Mouse (Mus musculus) CH12.LX (cell line): Measurements from ENCODE around the gene Mettl26. TPM values are rescaled to one million over a fixed set of nuclear protein-coding genes. Genes with fewer than 3 reads are reported as not detected.

ENCODE experiments used
- DNase-seq: peaks from one replicate; pipeline ENCODE4 v3.0.0-alpha.2; 2013; ENCODE audit errors: extremely low read depth
- H3K27ac ChIP-seq: 2 replicates; pipeline ENCODE4 v1.5.1; 2012; ENCODE audit warnings: low read depth, mild to moderate bottlenecking, control low read depth, moderate library complexity; ENCODE audit not compliant: insufficient read depth
- H3K27me3 ChIP-seq: replicated peaks from 2 replicates; pipeline ENCODE3; 2012; ENCODE audit warnings: inconsistent platforms
- H3K36me3 ChIP-seq, 2 experiments: replicated peaks in 1 of 2; 2 replicates each; pipeline versions ENCODE3 to v1.6.1; 2012; ENCODE audit warnings: inconsistent platforms in 1 of 2, low read length in 1 of 2, mild to moderate bottlenecking in 1 of 2, mixed read lengths in 1 of 2, moderate library complexity in 1 of 2; ENCODE audit not compliant: control insufficient read depth in 1 of 2, insufficient read depth in 1 of 2
- H3K4me1 ChIP-seq, 2 experiments: 2 replicates each; pipeline ENCODE4 v1.6.1; 2012; ENCODE audit warnings: inconsistent platforms in 1 of 2, moderate library complexity in 1 of 2; ENCODE audit not compliant: insufficient read depth in 2 of 2, control insufficient read depth in 1 of 2
- H3K4me2 ChIP-seq: 2 replicates; pipeline ENCODE4 v1.6.1; 2012; ENCODE audit warnings: low read depth, mild to moderate bottlenecking, control low read depth; ENCODE audit not compliant: poor library complexity, insufficient read depth, severe bottlenecking
- H3K4me3 ChIP-seq, 3 experiments: fragments of 150-350 bp in 1 of 3; sonication (generic) in 1 of 3; replicated peaks in 1 of 3; 2 replicates each; pipeline versions ENCODE3 to v1.5.1; 2011 to 2012; ENCODE audit warnings: low read depth in 2 of 3, low read length in 2 of 3, mild to moderate bottlenecking in 2 of 3, moderate library complexity in 2 of 3, control low read depth in 1 of 3, improper control_type of control experiment in 1 of 3, inconsistent platforms in 1 of 3, mixed read lengths in 1 of 3; ENCODE audit not compliant: poor library complexity in 1 of 3
- H3K79me2 ChIP-seq: replicated peaks from 2 replicates; pipeline ENCODE4 v1.6.1; 2012; ENCODE audit warnings: mild to moderate bottlenecking, moderate library complexity; ENCODE audit not compliant: control insufficient read depth, poor library complexity, insufficient read depth, severe bottlenecking; ENCODE audit errors: extremely low read depth
- H3K9ac ChIP-seq: 2 replicates; pipeline ENCODE4 v1.6.1; 2012; ENCODE audit warnings: low read depth, mild to moderate bottlenecking, control low read depth, moderate library complexity; ENCODE audit not compliant: insufficient read depth
- H3K9me3 ChIP-seq: replicated peaks from 2 replicates; pipeline ENCODE3; 2012; ENCODE audit warnings: low read length, inconsistent platforms, mixed read lengths
- CTCF ChIP-seq, 2 experiments: IDR thresholded peaks in 1 of 2; conservative IDR thresholded peaks in 1 of 2; 2 replicates each; pipeline ENCODE4 v1.5.1; 2011 to 2012; ENCODE audit warnings: low read depth in 2 of 2, low read length in 2 of 2, improper control_type of control experiment in 1 of 2, inconsistent platforms in 1 of 2, mild to moderate bottlenecking in 1 of 2, moderate library complexity in 1 of 2
- ELF1 ChIP-seq: IDR thresholded peaks from 2 replicates; pipeline ENCODE4 v1.6.1; 2014; ENCODE audit warnings: low read depth, mild to moderate bottlenecking, inconsistent platforms, low read length, improper control_type of control experiment
- GABPA ChIP-seq: IDR thresholded peaks from 2 replicates; pipeline ENCODE4 v1.6.1; 2012; ENCODE audit warnings: low read depth, low read length, improper control_type of control experiment, inconsistent platforms; ENCODE audit not compliant: insufficient replicate concordance
- IRF4 ChIP-seq: IDR thresholded peaks from 2 replicates; pipeline ENCODE4 v1.6.1; 2014; ENCODE audit warnings: low read depth, mild to moderate bottlenecking, inconsistent platforms, low read length, improper control_type of control experiment
- JUN ChIP-seq: IDR thresholded peaks from 2 replicates; pipeline ENCODE4 v1.6.1; 2011; ENCODE audit warnings: low read depth, mild to moderate bottlenecking, low read length, improper control_type of control experiment, moderate library complexity; ENCODE audit not compliant: insufficient read depth
- KAT2A ChIP-seq: IDR thresholded peaks from 2 replicates; pipeline ENCODE4 v1.6.1; 2012; ENCODE audit warnings: low read length, improper control_type of control experiment, inconsistent platforms; ENCODE audit not compliant: insufficient replicate concordance
- MAZ ChIP-seq: IDR thresholded peaks from 2 replicates; pipeline ENCODE4 v1.6.1; 2012; ENCODE audit warnings: low read depth, mild to moderate bottlenecking, inconsistent platforms, low read length, improper control_type of control experiment, moderate library complexity
- MXI1 ChIP-seq: IDR thresholded peaks from 2 replicates; pipeline ENCODE4 v1.6.1; 2011; ENCODE audit warnings: mild to moderate bottlenecking, low read depth, low read length, improper control_type of control experiment
- NRF1 ChIP-seq: IDR thresholded peaks from 2 replicates; pipeline ENCODE4 v1.6.1; 2014; ENCODE audit warnings: low read depth, mild to moderate bottlenecking, inconsistent platforms, low read length, improper control_type of control experiment, moderate library complexity
- POLR2A ChIP-seq: IDR thresholded peaks from 2 replicates; pipeline ENCODE4 v1.6.1; 2011; ENCODE audit warnings: low read depth, mild to moderate bottlenecking, improper control_type of control experiment, low read length
- POLR2AphosphoS2 ChIP-seq: IDR thresholded peaks from 2 replicates; pipeline ENCODE4 v1.6.1; 2011; ENCODE audit warnings: low read depth, low read length, improper control_type of control experiment
- SIN3A ChIP-seq: IDR thresholded peaks from 2 replicates; pipeline ENCODE4 v1.6.1; 2012; ENCODE audit warnings: low read length, improper control_type of control experiment, inconsistent platforms
- TCF12 ChIP-seq: IDR thresholded peaks from 2 replicates; pipeline ENCODE4 v1.6.1; 2014; ENCODE audit warnings: low read depth, mild to moderate bottlenecking, inconsistent platforms, low read length, improper control_type of control experiment
- UBTF ChIP-seq: IDR thresholded peaks from 2 replicates; pipeline ENCODE4 v1.6.1; 2012; ENCODE audit warnings: low read depth, mild to moderate bottlenecking, inconsistent platforms, low read length, improper control_type of control experiment, moderate library complexity
- ZMIZ1 ChIP-seq: IDR thresholded peaks from 2 replicates; pipeline ENCODE4 v1.6.1; 2012; ENCODE audit warnings: low read depth, mild to moderate bottlenecking, inconsistent platforms, low read length, improper control_type of control experiment
- ZNF384 ChIP-seq: IDR thresholded peaks from 2 replicates; pipeline ENCODE4 v1.6.1; 2012; ENCODE audit warnings: low read depth, low read length, improper control_type of control experiment, inconsistent platforms
- dilution Hi-C: fragments of 300-500 bp; cut with MboI; formaldehyde crosslinking; loops from 2 replicates; pipeline ENCODE4 v1.14.3; 2020; ENCODE audit warnings: low sequenced_read_pairs; ENCODE audit not compliant: extremely low pct_unique_long_range_greater_than_20kb, extremely low pct_ligation_motif_present
- in situ Hi-C: fragments of 300-500 bp; cut with MboI; formaldehyde crosslinking; loops from 3 replicates; pipeline ENCODE4 v1.14.3; 2019; ENCODE audit warnings: low sequenced_read_pairs, low pct_ligation_motif_present, low pct_unique_long_range_greater_than_20kb, mixed read lengths
- polyA plus RNA-seq: library from polyadenylated mRNA; unstranded; fragments of >175 nt; gene quantifications from 2 replicates; pipeline ENCODE4 v1.2.1, GENCODE M21; 2012; ENCODE audit warnings: low read depth; ENCODE audit not compliant: insufficient read length
- total RNA-seq, 2 experiments: library from RNA; depleted of rRNA; stranded (reverse); fragments of 300-350 nt in 1 of 2; fragments of >200 nt in 1 of 2; gene quantifications; 2 replicates each; pipeline ENCODE4 v1.2.3; 2012 to 2014

The Mettl26 gene
- total and polyA plus RNA-seq, 3 experiments = 29.8 to 52.5 (median 33.0) TPM

- H3K27me3 ChIP-seq = no peaks in the 10 kb centered on the region
- H3K4me2 ChIP-seq = no peak overlapping the region
- H3K4me3 ChIP-seq = no peak overlapping the region
- TF ChIP-seq KAT2A (no peak), CTCF (conservative IDR thresholded peaks at IDR 0.05 in 1 of 2, IDR thresholded peaks at IDR 0.05 in 1 of 2; ENCODE audit: low read depth in 2 of 2, low read length in 2 of 2) (0 out of 4 replicates have a peak, but pooled peaks of 1 of the 2 experiments have one; percentile 13), NRF1 (no peak), TCF12 (no peak), JUN (no peak), ELF1 (no peak), ZNF384 (no peak)
- H3K9me3 ChIP-seq = peaks cover 5% of the 10 kb centered on the region
- dilution Hi-C loops (no loop called here), in situ Hi-C loops (no loop called here)
- no peak for DNase-seq
- H3K36me3 ChIP-seq = peaks cover 4 to 42% of the 10 kb centered on the region in 2 experiments
- H3K27ac ChIP-seq = no peak overlapping the region
- H3K79me2 ChIP-seq = peaks cover 3% of the 10 kb centered on the region
- peaks cover 12 to 46% of the 10 kb centered on the region in 2 experiments; a peak in 3 of 4 replicates for H3K4me1 ChIP-seq
- H3K9ac ChIP-seq = no peak overlapping the region
Observed at GRCm38 (mm10) chr17:25900193-25900592, 25.3 kb downstream of the Mettl26 start.

- in situ Hi-C loops = no loop called here
- Histone ChIP-seq H3K4me2 (peak overlapping the region; percentile 19), H3K9me3 (peaks cover 5% of the 10 kb centered on the region), H3K4me1 (peaks cover 10 to 25% of the 10 kb centered on the region in 2 experiments; a peak in 3 of 4 replicates), H3K9ac (no peak overlapping the region), H3K4me3 (peak overlapping the region in 1 of 3 experiments; percentile 30), H3K36me3 (peaks cover 11 to 54% of the 10 kb centered on the region in 2 experiments), H3K79me2 (peaks cover 7% of the 10 kb centered on the region), H3K27ac (peak overlapping the region; percentile 17; the same call in 1 of the 2 replicates), H3K27me3 (no peaks in the 10 kb centered on the region)
- dilution Hi-C loops = no loop called here
- DNase-seq = peak; percentile 34
- TF ChIP-seq IRF4 = no peak
- no peak for TF ChIP-seq MXI1
- no peak for TF ChIP-seq POLR2A
- TF ChIP-seq SIN3A = no peak
- no peak for TF ChIP-seq MAZ
- no peak for TF ChIP-seq ZMIZ1
- TF ChIP-seq CTCF (conservative IDR thresholded peaks at IDR 0.05 in 1 of 2, IDR thresholded peaks at IDR 0.05 in 1 of 2; ENCODE audit: low read depth in 2 of 2, low read length in 2 of 2) = no peak
- TF ChIP-seq GABPA = no peak
- no peak for TF ChIP-seq POLR2AphosphoS2
- no peak for TF ChIP-seq UBTF
Observed at GRCm38 (mm10) chr17:25903061-25903460, 28.2 kb downstream of the Mettl26 start.
